Mouse (Mus musculus) intestine, postnatal 0 days (tissue): ENCODE measurements around the gene Gm10197. TPM values are rescaled to one million over a fixed set of nuclear protein-coding genes. Genes with fewer than 3 reads are reported as not detected.

Experiments used
- ATAC-seq: fragments of 200-750 bp; cut with Nextera tagmentation; 2 replicates; pipeline ENCODE4 v1.8.0; 2017; ENCODE audit warnings: mild to moderate bottlenecking, moderate TSS enrichment, moderate library complexity
- H3K27ac ChIP-seq: fragments of 300-500 bp; sonication (generic); 2 replicates; pipeline ENCODE4 v1.5.1; 2014; ENCODE audit warnings: mild to moderate bottlenecking, low read depth, low read length, moderate library complexity
- H3K27me3 ChIP-seq: fragments of 300-500 bp; sonication (generic); replicated peaks from 2 replicates; pipeline ENCODE4 v1.6.1; 2014; ENCODE audit warnings: low read length, mixed read lengths; ENCODE audit not compliant: control insufficient read depth, insufficient read depth
- H3K36me3 ChIP-seq: fragments of 300-500 bp; sonication (generic); 2 replicates; pipeline ENCODE4 v1.6.1; 2014; ENCODE audit warnings: mild to moderate bottlenecking, moderate library complexity; ENCODE audit not compliant: control insufficient read depth, insufficient read depth
- H3K4me1 ChIP-seq: fragments of 300-500 bp; sonication (generic); replicated peaks from 2 replicates; pipeline ENCODE4 v1.6.1; 2014; ENCODE audit warnings: antibody characterized with exemption, low read length, mixed read lengths; ENCODE audit not compliant: control insufficient read depth, insufficient read depth
- H3K4me2 ChIP-seq: fragments of 300-500 bp; sonication (generic); replicated peaks from 2 replicates; pipeline ENCODE4 v1.6.1; 2014; ENCODE audit warnings: low read depth, mild to moderate bottlenecking, moderate library complexity
- H3K4me3 ChIP-seq: fragments of 300-500 bp; sonication (generic); 2 replicates; pipeline ENCODE4 v1.5.1; 2014; ENCODE audit warnings: low read depth, low read length
- H3K9ac ChIP-seq: fragments of 300-500 bp; sonication (generic); 2 replicates; pipeline ENCODE4 v1.6.1; 2014; ENCODE audit warnings: mild to moderate bottlenecking, low read depth, low read length
- H3K9me3 ChIP-seq: fragments of 300-500 bp; sonication (generic); 2 replicates; pipeline ENCODE4 v1.6.1; 2016; ENCODE audit warnings: mixed run types; ENCODE audit not compliant: control insufficient read depth
- CTCF ChIP-seq: sonication (generic); IDR thresholded peaks from 2 replicates; pipeline ENCODE4 v1.5.1; 2016; ENCODE audit warnings: low read depth, mild to moderate bottlenecking, control low read depth, antibody characterized with exemption, moderate library complexity
- WGBS: fragments of 180-500 bp; shearing (Covaris S2); extraction: QIAGEN DNeasy Blood & Tissue Kit; methylation state at CpG from one replicate; pipeline ENCODE4 v1.1.7; 2014; 5-methylcytosine and 5-hydroxymethylcytosine counted together
- polyA plus RNA-seq: library from polyadenylated mRNA; unstranded; fragments of >200 nt; fragmentation: Nextera tagmentation; extraction: Ambion mirVana; gene quantifications from 2 replicates; pipeline ENCODE4 v1.2.1, GENCODE M21; 2015

Gm10197 gene
- polyA plus RNA-seq: not detected in 2 replicates

DNA sequence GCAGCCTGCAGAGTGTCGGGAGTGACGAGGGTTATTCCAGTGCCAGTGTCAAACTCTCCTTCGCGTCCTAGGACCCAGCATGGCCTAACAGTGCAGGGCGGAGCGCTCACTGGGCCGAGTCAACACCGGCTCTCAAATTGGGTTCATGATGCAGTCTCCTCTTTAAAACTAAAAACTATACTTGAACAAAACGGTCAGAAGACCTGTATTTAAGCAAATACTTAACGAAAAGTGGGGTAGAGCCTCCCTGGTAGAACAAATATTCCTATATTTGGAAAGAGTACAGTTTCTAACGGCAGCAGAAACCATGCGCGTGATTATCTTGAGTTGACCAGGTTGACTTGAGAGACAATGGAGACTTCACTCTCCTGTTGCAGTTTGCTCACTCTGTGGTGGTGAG lies at the start of gene Gm10197:
TSS of gene Gm10197 (minus strand) at position 101 of the 400 bp plus-strand sequence.
- Histone ChIP-seq H3K9me3 (no peaks in the 10 kb centered on the region), H3K9ac (no peak within 1 kb of the TSS), H3K27me3 (no peaks in the 10 kb centered on the region), H3K4me2 (no peak within 1 kb of the TSS), H3K4me1 (no peaks in the 10 kb centered on the region), H3K36me3 (peaks cover 36% of the 10 kb centered on the region), H3K27ac (no peak within 1 kb of the TSS), H3K4me3 (no peak within 1 kb of the TSS)
- no peak for ATAC-seq
- 86% methylated on average over 13 of the region's 13 CpGs for WGBS
- no peak for TF ChIP-seq CTCF

DNA sequence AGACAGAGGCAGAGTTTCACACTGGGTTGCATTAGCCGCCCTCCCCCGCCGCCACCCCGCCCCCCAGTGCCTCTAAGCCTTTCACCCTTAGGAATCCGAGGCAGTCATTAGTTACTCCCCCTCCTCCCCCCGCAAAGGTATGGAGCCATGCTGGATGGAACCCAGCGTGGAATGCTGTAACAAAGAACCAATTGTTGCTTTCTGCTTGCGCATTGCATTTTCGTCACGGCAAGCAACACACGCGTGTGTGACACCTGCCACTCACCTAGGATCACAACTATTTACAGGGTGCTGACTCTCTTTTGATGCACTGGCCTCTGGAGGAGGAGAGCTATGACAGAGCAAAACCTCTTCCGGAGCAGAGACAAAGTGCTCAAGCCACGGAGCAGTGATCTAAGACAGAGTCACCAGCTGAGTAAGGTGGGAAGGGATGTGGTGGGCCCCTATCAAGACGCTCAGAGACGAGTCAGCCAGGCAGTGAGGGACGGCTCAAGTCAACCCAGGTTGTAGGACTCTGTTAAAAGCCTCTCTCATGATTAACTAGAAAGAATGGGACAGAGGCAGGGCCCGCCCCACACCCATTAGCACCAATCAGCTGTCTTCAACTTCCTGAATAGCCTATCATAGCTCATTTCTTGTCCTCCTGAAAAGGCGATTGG lies 49.5 kb upstream of the Gm10197 start:
- Histone ChIP-seq H3K27me3 (no peaks in the 10 kb centered on the region), H3K4me3 (peak overlapping the region; percentile 31), H3K4me2 (peak overlapping the region; percentile 75), H3K27ac (peak overlapping the region; percentile 77), H3K9ac (peak overlapping the region; percentile 41), H3K9me3 (no peaks in the 10 kb centered on the region), H3K4me1 (peaks cover 9% of the 10 kb centered on the region; the same call in 1 of the 2 replicates), H3K36me3 (no peaks in the 10 kb centered on the region)
- ATAC-seq: peak; percentile 89
- TF ChIP-seq CTCF: no peak
- WGBS: 2% methylated on average over 19 of the region's 19 CpGs

DNA sequence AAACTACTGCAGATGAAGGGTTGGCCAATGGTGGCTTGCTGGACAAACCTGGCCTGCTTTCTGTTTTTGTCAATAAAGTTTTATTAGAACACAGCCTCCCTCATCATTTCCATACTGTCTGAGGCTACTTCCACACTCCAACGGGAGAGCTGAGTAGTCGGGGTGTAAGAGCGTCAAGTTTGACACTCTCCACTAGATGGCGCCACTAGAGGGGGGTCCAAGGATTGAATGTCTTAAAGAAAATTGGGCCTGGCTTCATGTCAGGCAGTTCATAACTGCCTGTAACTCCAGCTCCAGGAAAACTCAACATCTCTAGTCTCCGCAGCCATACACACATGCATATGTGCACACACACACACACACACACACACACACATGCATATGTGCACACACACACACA lies 48.3 kb upstream of the Gm10197 start:
- Histone ChIP-seq H3K9me3 (no peaks in the 10 kb centered on the region), H3K27me3 (no peaks in the 10 kb centered on the region), H3K27ac (no peak overlapping the region), H3K9ac (no peak overlapping the region), H3K4me1 (peaks cover 9% of the 10 kb centered on the region; the same call in 1 of the 2 replicates), H3K4me3 (no peak overlapping the region), H3K4me2 (no peak overlapping the region), H3K36me3 (no peaks in the 10 kb centered on the region)
- peak; percentile 83 for TF ChIP-seq CTCF
- ATAC-seq: no peak
- WGBS: 47% methylated on average over 5 of the region's 5 CpGs

DNA sequence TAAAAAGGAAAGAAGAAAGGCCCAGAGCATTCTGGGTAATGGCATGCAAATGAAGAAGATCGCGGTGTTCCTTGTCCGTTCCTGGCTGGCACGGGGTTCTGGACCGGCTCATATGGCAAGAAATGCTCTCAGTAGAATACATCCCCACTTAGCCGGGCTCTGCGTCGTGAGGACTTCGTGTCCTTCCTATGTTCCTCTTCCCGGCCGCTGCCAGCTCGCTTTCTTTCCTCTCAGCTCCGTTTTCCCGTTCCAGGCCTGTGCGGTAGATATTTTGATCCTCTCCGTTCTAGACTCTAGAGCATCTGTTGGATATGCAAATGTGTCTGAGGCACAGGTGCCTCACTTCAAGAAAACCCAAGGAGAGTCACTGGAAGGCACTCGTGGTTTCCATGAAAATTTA lies 43.6 kb upstream of the Gm10197 start:
- 87% methylated on average over 17 of the region's 17 CpGs for WGBS
- ATAC-seq: no peak
- TF ChIP-seq CTCF: no peak

DNA sequence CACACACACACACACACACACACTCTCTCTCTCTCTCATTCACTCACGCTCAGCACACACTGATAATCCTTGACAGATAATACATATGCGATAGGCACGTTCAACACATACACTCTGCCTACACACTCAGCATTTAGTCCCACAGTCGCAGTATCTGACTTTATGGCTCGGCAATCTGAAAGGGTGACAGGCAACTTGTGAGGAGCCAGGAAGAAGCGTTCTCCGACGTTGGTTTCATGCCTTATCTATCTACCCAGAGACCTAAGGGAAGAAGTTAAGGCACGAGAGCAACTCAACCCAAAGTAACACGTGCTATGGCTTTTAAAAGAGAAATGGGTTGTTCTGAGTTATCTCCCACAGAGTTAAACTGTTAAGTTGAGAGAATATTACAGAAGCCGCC lies 43.1 kb upstream of the Gm10197 start:
- Histone ChIP-seq H3K36me3 (no peaks in the 10 kb centered on the region), H3K4me2 (no peak overlapping the region), H3K4me3 (no peak overlapping the region), H3K27me3 (no peaks in the 10 kb centered on the region), H3K9me3 (no peaks in the 10 kb centered on the region), H3K27ac (peak overlapping the region; percentile 21; the same call in 1 of the 2 replicates), H3K9ac (no peak overlapping the region), H3K4me1 (no peaks in the 10 kb centered on the region; the same call in 1 of the 2 replicates)
- ATAC-seq: peak; percentile 39
- 50% methylated on average over 11 of the region's 11 CpGs for WGBS
- TF ChIP-seq CTCF: no peak

More for the DNA sequence above, 43.6 kb upstream of the Gm10197 start:
- Histone ChIP-seq H3K27me3 (no peaks in the 10 kb centered on the region), H3K27ac (no peak overlapping the region), H3K9me3 (no peaks in the 10 kb centered on the region), H3K9ac (no peak overlapping the region), H3K4me2 (no peak overlapping the region), H3K4me1 (no peaks in the 10 kb centered on the region; the same call in 1 of the 2 replicates), H3K36me3 (no peaks in the 10 kb centered on the region), H3K4me3 (no peak overlapping the region)

GRCm38 (mm10) chr19:53413617-53414380 lies 42.2 kb upstream of the Gm10197 start:
- Histone ChIP-seq H3K27me3 (no peaks in the 10 kb centered on the region), H3K9ac (no peak overlapping the region), H3K9me3 (no peaks in the 10 kb centered on the region), H3K4me2 (no peak overlapping the region), H3K4me1 (no peaks in the 10 kb centered on the region; the same call in 1 of the 2 replicates), H3K36me3 (no peaks in the 10 kb centered on the region), H3K4me3 (no peak overlapping the region), H3K27ac (peak overlapping the region; percentile 21; the same call in 1 of the 2 replicates)
- no peak for TF ChIP-seq CTCF
- peak; percentile 60; the same call in 1 of the 2 replicates for ATAC-seq
- 66% methylated on average over 15 of the region's 15 CpGs for WGBS
